Mouse (Mus musculus) lung, postnatal 25 days (tissue): ENCODE data around the gene Eif4g3.

Experiments used
- DNase-seq: peaks from one replicate; pipeline ENCODE4 v3.0.0; 2022; ENCODE audit warnings: low spot score

The Eif4g3 gene

DNA sequence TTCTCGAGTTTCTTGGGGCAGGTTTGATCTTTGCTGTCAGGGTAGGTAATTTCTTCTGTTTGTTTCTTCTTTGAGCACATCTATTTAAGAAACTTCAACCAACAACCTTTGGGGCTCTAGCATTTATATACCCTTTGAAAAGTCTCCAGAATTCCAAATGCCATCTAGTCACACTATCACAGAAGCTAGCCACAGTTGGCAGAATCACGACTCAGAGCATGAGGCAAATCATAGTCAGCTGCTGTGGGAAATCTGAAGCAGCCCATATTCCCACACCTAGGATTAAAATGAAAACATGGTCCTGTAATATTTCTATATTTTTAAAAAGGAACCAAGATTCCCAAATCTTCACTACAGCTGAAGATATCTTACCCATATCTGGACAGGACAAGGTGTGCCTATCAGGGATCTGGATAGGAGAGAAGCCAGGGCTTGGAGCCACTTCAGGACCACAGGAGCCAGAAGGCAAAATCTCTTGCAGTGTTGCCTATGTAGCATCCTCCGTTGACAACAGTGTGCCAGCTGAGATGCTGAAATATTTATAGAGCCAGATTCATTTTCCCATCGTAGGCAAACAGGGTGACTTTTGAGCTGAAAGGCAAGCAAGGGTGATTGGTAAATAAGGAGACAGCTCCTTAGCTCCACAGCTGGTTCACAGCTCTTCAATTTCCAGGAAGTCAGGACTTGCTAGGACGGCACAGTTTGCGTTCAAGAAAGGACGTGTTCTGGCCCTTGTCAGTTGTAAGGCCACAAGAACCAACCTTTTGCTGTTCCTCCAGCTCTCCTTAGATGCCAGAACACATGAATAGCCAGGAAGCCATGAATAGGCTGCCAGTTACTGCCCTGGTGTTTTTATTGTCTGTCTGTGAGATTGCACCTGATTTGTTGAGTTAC lies 70.8 kb downstream of the Eif4g3 start:
- no peak for DNase-seq

DNA sequence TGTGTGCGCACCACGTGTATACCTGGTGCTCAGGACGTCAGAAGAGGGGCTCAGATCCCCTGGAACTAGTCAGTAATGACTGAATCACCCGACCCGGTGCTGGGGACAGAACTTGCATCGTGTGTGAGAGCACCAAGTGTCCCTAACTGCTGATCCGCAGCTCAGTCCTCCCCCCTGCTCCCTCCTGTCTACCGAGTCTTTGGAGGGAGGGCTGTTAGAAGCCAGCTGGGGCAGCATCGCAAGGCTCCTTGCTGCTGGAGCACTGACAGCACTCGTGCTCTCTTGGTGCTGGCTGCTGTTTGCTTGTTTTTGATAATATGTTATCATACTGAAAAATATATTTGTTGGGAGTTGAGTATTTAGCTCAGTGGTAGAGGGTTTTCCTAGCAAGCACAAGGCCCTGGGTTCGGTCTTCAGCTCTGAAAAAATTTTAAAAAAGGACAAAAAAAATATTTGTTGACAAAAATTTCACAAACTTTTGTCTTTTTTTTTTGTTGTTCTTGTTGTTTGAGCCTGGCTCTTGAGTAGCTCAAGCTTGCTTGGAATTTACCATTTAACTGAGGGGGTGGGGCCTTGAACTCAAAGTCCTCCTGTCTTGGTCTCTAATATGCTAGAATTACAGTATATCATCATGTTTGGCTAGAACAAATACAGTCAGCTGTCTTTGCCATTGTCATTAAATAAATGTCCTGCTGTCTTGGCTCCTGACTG lies 72.2 kb downstream of the Eif4g3 start:
- no peak for DNase-seq

DNA sequence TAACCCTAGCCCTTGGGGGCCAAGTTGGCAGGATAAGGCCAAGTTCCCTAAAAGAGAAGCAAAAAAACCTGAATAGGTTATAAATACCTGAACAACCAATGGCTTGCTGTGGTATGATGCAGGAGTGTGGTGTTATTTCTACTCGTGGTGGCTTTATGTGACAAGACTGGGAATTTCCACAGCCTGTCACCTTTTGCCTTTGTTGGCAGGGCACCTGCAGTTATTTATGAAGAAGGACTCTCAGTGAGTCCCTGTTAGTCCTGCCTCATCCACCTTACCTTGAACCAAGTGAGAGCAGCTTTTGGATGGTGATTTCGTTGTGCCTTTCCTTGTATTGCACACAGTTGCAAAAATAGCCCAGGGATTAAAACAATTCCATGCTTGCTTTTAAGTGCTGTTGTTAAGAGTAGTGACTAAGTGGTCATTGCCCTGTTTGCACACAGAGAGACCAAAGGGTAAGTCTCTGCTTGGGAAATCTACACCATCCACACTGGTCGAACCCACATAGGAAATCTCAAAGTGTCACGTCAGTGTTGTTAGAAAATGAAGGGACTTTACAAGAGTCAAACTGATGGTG lies 72.9 kb downstream of the Eif4g3 start:
- peak; percentile 53 for DNase-seq

GRCm38 (mm10) chr4:138066421-138066820 lies 73.6 kb downstream of the Eif4g3 start:
- DNase-seq = no peak

DNA sequence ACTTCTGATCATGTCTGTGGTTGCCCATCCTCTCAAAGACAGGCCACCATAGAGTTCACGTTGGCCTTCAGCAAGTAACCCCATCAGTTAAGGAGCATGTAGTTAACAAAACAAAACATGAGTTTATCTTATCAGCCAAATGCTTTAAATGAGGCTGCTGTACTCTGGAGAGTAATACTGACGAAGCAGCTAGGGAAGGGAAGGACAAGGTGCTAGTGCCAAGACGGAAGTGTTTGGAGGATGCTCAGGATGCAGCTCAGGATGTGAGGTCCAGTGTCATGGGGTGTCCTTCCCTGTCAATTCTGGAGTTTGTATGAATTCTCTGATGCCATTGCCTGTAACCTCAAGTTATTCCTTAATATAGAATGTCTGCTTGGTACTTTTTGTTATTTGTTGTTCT lies 75.0 kb downstream of the Eif4g3 start:
- no peak for DNase-seq

DNA sequence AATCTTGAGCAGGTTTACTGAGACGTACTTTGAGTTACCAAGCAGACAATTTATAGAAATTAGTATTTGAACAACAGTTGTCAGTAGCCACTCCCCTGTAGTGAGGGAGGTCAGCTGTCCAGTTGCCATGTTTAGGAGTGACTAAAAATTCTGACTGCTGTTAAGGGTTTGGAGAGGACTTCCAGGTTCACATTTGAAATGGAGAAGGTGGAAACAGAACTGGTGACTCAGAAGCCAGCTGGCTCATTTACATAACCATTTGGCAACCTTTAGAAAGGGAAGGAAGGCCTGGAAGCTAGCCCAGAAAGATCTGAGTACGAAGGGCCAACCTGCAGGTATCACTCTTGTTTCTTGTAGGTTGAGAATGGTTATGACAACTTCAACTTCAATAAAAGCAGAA lies 75.8 kb downstream of the Eif4g3 start:
- DNase-seq = peak; percentile 80

DNA sequence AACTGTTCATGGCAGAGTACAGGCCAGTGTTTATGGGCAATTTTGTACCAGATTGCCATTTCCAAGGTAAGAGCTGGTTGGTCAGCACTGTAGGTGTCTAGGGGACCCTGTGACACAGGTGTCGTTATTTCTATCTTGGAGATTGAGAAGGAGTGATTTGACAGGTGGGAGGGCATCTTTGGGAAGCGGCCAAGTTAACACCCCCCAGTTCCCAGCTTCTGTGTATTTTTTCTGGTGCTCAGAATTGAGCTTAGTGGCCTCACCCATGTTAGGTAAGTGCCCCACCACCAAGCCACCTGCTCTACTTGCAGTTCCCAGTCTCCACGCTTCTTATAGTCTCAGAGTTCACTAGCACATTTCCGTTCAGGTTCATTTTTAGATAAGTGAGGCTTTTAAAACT lies 76.5 kb downstream of the Eif4g3 start:
- no peak for DNase-seq

- no peak for DNase-seq
Measured at GRCm38 (mm10) chr4:138071497-138071896, 78.7 kb downstream of the Eif4g3 start.

DNA sequence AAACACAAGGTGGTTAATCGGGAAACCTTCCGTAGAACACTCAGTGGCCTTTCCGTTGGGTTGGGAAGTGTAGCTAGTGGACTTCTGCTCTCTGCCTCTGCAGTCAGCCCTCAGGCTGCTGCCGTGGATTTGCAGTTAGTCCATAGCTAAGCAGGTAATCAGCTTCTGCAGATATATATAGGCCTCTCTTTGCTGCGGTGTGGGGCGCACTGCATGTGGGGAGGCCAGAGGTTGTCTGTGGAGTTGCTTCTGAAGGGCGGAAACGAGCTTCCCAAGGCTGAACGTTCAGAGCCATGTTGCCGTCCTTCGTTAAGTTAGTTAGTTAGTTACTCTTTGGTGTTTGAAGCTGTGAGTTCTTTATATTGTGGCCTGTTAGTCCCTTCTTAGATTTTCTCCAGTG lies 80.3 kb downstream of the Eif4g3 start:
- DNase-seq = no peak

DNA sequence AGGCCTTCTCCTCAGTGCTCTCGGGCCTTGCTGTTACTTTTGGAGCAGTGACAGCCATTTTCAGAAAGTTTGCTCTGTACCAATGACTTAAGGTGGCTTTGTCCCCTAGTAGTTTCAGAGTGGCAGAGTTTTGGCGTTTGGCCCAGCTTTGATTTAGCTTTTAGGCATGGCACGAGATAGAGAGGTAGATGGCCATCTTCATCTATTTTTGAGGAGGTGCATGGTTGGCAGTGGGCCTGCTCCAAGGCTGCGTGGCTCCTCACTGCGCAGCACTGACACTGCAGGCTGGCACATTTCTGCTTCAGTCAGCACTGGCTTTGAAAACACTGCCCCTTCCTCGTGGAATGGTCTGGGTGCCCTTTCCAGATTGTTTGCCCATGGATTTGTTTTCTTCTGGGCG lies 80.7 kb downstream of the Eif4g3 start:
- no peak for DNase-seq

DNA sequence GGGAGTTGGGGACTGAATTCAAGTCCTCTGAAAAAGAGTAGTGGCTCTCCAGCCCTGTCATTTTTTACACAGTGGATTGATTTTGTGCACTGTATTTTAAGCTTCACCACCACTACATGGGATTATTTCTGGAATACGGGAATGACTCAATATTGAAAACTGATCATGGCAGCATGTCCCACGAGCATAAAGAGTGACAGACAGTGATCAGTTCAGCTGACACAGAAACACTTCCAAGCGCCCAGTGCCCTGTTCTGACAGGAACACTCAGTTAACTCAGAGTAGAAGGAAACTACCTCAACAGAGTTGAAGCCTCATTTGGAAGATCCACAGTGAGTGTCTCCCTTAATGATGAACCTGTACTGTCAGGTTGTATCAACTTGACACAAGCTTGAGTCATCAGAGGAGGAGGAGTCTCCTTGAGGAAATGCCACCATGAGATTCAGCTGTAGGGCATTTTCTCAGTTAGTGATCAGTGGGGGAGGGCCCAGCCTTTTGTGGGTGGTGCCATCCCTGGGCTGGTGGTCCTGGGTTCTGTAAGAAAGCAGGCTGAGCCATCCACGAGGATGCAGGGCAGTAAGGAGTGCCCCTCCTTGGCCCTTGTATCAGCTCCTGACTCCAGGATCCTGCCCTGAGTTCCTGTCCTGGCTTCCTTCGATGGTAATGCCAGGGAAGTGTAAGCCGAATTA lies 82.2 kb downstream of the Eif4g3 start:
- no peak for DNase-seq

- DNase-seq = no peak
Measured at GRCm38 (mm10) chr4:138077663-138078295, 85.0 kb downstream of the Eif4g3 start.

- DNase-seq = no peak
Measured at GRCm38 (mm10) chr4:138079234-138079633, 86.4 kb downstream of the Eif4g3 start.

GRCm38 (mm10) chr4:138082466-138082865 lies 89.6 kb downstream of the Eif4g3 start:
- no peak for DNase-seq

- DNase-seq = no peak
Measured at GRCm38 (mm10) chr4:138084103-138084502, 91.3 kb downstream of the Eif4g3 start.

DNA sequence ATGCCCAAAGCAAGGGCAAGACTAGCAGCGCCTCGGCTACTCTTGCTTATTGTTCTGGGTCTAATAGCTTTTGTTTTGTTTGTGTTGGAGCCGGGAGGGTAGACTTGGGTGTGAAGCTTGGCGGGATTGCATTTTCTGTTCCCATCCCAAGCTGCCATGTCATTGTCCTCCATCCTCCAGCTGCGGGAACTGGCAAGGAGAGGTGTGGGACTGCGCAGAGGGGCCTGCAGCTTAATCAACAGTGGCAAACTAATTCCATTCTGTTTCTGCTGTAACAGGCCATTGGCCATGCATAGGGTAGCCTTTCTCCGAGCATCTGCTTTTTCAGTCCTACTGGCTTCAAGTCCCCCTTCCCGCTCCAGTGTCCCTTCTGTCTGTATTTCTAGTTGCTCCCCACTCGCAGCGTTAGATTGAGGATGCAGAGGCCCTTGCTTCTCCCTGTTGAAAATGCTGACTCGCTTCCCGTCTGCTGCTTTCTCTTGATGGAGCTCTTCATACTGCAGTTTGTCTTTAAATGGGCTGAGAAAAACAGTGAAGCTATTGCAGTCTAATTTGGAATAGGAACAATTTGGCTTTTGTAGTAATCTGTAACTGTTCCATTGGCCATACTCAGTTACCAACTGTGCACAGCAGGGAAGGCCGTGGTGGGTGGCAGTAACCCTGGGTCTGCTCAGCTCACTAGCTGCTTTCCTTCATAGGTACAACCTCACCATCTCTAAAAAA lies 92.2 kb downstream of the Eif4g3 start:
- DNase-seq = no peak

GRCm38 (mm10) chr4:138086949-138087348 lies 94.1 kb downstream of the Eif4g3 start:
- no peak for DNase-seq

DNA sequence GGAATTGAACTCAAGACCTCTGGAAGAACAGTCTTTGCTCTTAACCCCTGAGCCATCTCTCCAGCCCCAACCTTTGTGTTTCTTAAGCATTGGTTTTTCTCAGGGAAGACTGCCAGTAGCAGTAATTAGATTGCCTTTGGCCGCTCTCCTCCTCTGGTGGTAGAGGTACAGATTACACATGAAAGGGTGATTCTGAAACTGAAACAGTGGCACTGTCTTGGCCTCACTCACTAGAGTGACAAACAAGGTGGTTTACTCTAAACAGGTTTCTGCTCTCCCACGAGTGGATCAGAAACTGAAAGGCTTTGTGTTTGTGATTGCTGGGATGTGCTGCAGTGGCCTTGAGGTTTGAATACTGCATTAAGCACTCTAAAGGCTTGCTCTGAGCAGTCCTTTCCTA lies 96.7 kb downstream of the Eif4g3 start:
- no peak for DNase-seq

- DNase-seq = no peak
Measured at GRCm38 (mm10) chr4:138091562-138092194, 98.9 kb downstream of the Eif4g3 start.

DNA sequence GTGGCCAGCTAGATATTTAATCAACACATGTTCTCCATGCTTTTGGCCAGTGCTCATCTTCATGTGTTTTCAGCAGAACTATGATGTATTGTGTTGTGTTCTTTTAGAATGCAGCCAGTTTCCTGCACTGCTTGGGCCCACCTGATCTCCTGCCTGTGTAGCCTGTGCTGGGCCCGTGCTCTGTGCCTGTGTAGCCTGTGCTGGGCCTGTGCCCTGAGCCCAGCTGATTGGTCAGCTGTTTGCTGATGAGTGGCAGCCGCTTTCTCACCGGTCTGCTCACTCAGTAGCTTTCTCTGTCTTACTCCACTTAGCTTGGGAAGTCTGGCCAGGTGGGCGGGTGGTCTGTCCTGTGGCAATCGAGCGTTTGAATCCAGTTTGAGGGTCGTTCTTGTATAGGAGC lies 107.6 kb downstream of the Eif4g3 start:
- DNase-seq = no peak

DNA sequence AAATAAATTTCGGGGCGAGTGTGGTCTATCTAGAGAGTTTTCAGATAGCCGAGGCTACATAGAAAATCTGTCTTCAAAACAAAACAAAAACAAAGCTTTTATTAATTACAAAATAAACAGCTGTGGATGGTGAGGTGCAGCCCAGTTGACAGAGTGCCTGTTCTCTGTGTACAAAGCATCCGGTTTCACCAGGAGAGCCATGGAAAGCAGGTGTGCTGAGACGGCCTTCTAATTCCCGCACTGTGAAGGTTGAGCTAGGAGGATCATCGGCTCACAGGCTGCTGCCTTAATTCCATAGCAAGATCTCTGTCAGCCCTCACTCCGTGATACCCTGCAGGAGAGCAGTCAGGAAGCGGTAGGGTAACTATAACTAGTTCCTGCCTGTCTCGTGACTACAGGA lies 109.0 kb downstream of the Eif4g3 start:
- DNase-seq = no peak
